Mouse (Mus musculus) neural tube, embryonic 12.5 days (tissue): Measurements from ENCODE around the gene Prdm5. TPM values are rescaled to one million over a fixed set of nuclear protein-coding genes. Genes with fewer than 3 reads are reported as not detected.

Source experiments
- ATAC-seq: fragments of 200-750 bp; cut with Nextera tagmentation; 2 replicates; pipeline ENCODE4 v1.8.0; 2017; ENCODE audit warnings: low read depth, mild to moderate bottlenecking, moderate TSS enrichment, moderate library complexity; ENCODE audit not compliant: low FRiP score
- H3K27ac ChIP-seq: fragments of 300-500 bp; sonication (generic); 2 replicates; pipeline ENCODE4 v1.5.1; 2016
- H3K27me3 ChIP-seq: fragments of 300-500 bp; sonication (generic); replicated peaks from 2 replicates; pipeline ENCODE4 v1.6.1; 2016; ENCODE audit warnings: mild to moderate bottlenecking
- H3K36me3 ChIP-seq: fragments of 300-500 bp; sonication (generic); 2 replicates; pipeline ENCODE4 v1.6.1; 2016; ENCODE audit warnings: mild to moderate bottlenecking
- H3K4me1 ChIP-seq: fragments of 300-500 bp; sonication (generic); 2 replicates; pipeline ENCODE4 v1.6.1; 2016
- H3K4me2 ChIP-seq: fragments of 300-500 bp; sonication (generic); replicated peaks from 2 replicates; pipeline ENCODE4 v1.6.1; 2016; ENCODE audit warnings: mild to moderate bottlenecking
- H3K4me3 ChIP-seq: fragments of 300-500 bp; sonication (generic); 2 replicates; pipeline ENCODE4 v1.5.1; 2016
- H3K9ac ChIP-seq: fragments of 300-500 bp; sonication (generic); 2 replicates; pipeline ENCODE4 v1.6.1; 2016; ENCODE audit warnings: mild to moderate bottlenecking
- H3K9me3 ChIP-seq: fragments of 300-500 bp; sonication (generic); 2 replicates; pipeline ENCODE4 v1.6.1; 2016; ENCODE audit warnings: mild to moderate bottlenecking
- WGBS: fragments of 180-500 bp; shearing (Covaris S2); methylation state at CpG from one replicate; pipeline ENCODE4 v1.1.7; 2016; 5-methylcytosine and 5-hydroxymethylcytosine counted together
- polyA plus RNA-seq: library from polyadenylated mRNA; unstranded; fragments of >200 nt; fragmentation: Nextera tagmentation; extraction: Ambion mirVana; gene quantifications from 2 replicates; pipeline ENCODE4 v1.2.1, GENCODE M21; 2016

Gene Prdm5
- polyA plus RNA-seq: 11.1 and 12.1 TPM in 2 replicates

- WGBS: 5% methylated on average over 56 of the region's 56 CpGs
- peak within 1 kb of the TSS; percentile 64 for H3K4me3 ChIP-seq
- ATAC-seq: peak; percentile 94
- no peaks in the 10 kb centered on the region for H3K27me3 ChIP-seq
- no peaks in the 10 kb centered on the region for H3K9me3 ChIP-seq
- H3K36me3 ChIP-seq: no peaks in the 10 kb centered on the region
- peak within 1 kb of the TSS; percentile 85 for H3K4me2 ChIP-seq
- H3K27ac ChIP-seq: no peak within 1 kb of the TSS; the same call in 1 of the 2 replicates
- H3K9ac ChIP-seq: peak within 1 kb of the TSS; percentile 70
- peaks cover 12% of the 10 kb centered on the region for H3K4me1 ChIP-seq
These were observed at the start of gene Prdm5 for GRCm38 (mm10) chr6:65778861-65779688. Prdm5 (plus strand) TSS chr6:65778988.

- Histone ChIP-seq H3K36me3 (no peaks in the 10 kb centered on the region), H3K4me3 (no peak overlapping the region), H3K27me3 (no peaks in the 10 kb centered on the region), H3K9me3 (no peaks in the 10 kb centered on the region), H3K27ac (no peak overlapping the region), H3K4me2 (no peak overlapping the region), H3K4me1 (no peaks in the 10 kb centered on the region), H3K9ac (no peak overlapping the region)
- no peak for ATAC-seq
- 38% methylated on average over 6 of the region's 8 CpGs for WGBS
These were observed 39.3 kb upstream of the Prdm5 start for GRCm38 (mm10) chr6:65739442-65739841.

GRCm38 (mm10) chr6:65743144-65743870, 35.5 kb upstream of the Prdm5 start:
- peak; percentile 62 for ATAC-seq
- Histone ChIP-seq H3K4me3 (no peak overlapping the region), H3K27ac (no peak overlapping the region), H3K36me3 (no peaks in the 10 kb centered on the region), H3K27me3 (no peaks in the 10 kb centered on the region), H3K4me1 (no peaks in the 10 kb centered on the region), H3K4me2 (no peak overlapping the region), H3K9me3 (peaks cover 8% of the 10 kb centered on the region), H3K9ac (no peak overlapping the region)
- 3% methylated on average over 1 of the region's 1 CpGs for whole genome bisulfite sequencing

- H3K9ac ChIP-seq: no peak overlapping the region
- H3K27me3 ChIP-seq: no peaks in the 10 kb centered on the region
- no peak overlapping the region for H3K4me3 ChIP-seq
- H3K27ac ChIP-seq: no peak overlapping the region
- H3K4me1 ChIP-seq: no peaks in the 10 kb centered on the region
- H3K36me3 ChIP-seq: no peaks in the 10 kb centered on the region
- peaks cover 8% of the 10 kb centered on the region for H3K9me3 ChIP-seq
- no peak overlapping the region for H3K4me2 ChIP-seq
- ATAC-seq: no peak
These were observed 35.0 kb upstream of the Prdm5 start for GRCm38 (mm10) chr6:65743871-65744202.

GRCm38 (mm10) chr6:65758214-65758613, 20.6 kb upstream of the Prdm5 start:
- Histone ChIP-seq H3K27me3 (no peaks in the 10 kb centered on the region), H3K4me3 (no peak overlapping the region), H3K9ac (no peak overlapping the region), H3K4me2 (no peak overlapping the region), H3K27ac (no peak overlapping the region), H3K9me3 (no peaks in the 10 kb centered on the region), H3K36me3 (no peaks in the 10 kb centered on the region), H3K4me1 (no peaks in the 10 kb centered on the region)
- WGBS: 64% methylated on average over 7 of the region's 7 CpGs
- ATAC-seq: no peak

GRCm38 (mm10) chr6:65759174-65759573, 19.6 kb upstream of the Prdm5 start:
- Histone ChIP-seq H3K27ac (no peak overlapping the region), H3K4me1 (no peaks in the 10 kb centered on the region), H3K4me3 (no peak overlapping the region), H3K36me3 (no peaks in the 10 kb centered on the region), H3K9me3 (no peaks in the 10 kb centered on the region), H3K4me2 (no peak overlapping the region), H3K27me3 (no peaks in the 10 kb centered on the region), H3K9ac (no peak overlapping the region)
- ATAC-seq: no peak
- 89% methylated on average over 5 of the region's 5 CpGs for WGBS

- Histone ChIP-seq H3K36me3 (no peaks in the 10 kb centered on the region), H3K27ac (no peak overlapping the region), H3K9ac (no peak overlapping the region), H3K9me3 (no peaks in the 10 kb centered on the region), H3K4me3 (no peak overlapping the region), H3K4me2 (no peak overlapping the region), H3K27me3 (no peaks in the 10 kb centered on the region), H3K4me1 (no peaks in the 10 kb centered on the region)
- 94% methylated on average over 3 of the region's 3 CpGs for WGBS
- ATAC-seq: no peak
These were observed 18.7 kb upstream of the Prdm5 start for GRCm38 (mm10) chr6:65760073-65760472.

- H3K27me3 ChIP-seq: no peaks in the 10 kb centered on the region
- H3K36me3 ChIP-seq: no peaks in the 10 kb centered on the region
- H3K4me3 ChIP-seq: no peak overlapping the region
- H3K27ac ChIP-seq: no peak overlapping the region
- H3K4me1 ChIP-seq: peaks cover 8% of the 10 kb centered on the region; the same call in 1 of the 2 replicates
- H3K9ac ChIP-seq: no peak overlapping the region
- no peak overlapping the region for H3K4me2 ChIP-seq
- WGBS: 47% methylated on average over 2 of the region's 2 CpGs
- H3K9me3 ChIP-seq: no peaks in the 10 kb centered on the region
- no peak for ATAC-seq
These were observed 14.3 kb upstream of the Prdm5 start for GRCm38 (mm10) chr6:65764459-65764858.

GRCm38 (mm10) chr6:65765057-65765456, 13.7 kb upstream of the Prdm5 start:
- Histone ChIP-seq H3K27ac (no peak overlapping the region), H3K4me1 (peaks cover 8% of the 10 kb centered on the region; the same call in 1 of the 2 replicates), H3K9me3 (no peaks in the 10 kb centered on the region), H3K4me3 (no peak overlapping the region), H3K27me3 (no peaks in the 10 kb centered on the region), H3K4me2 (peak overlapping the region; percentile 39), H3K36me3 (no peaks in the 10 kb centered on the region), H3K9ac (no peak overlapping the region)
- ATAC-seq: peak; percentile 89
- WGBS: 4% methylated on average over 8 of the region's 8 CpGs

- Histone ChIP-seq H3K36me3 (no peaks in the 10 kb centered on the region), H3K9ac (no peak overlapping the region), H3K4me1 (peaks cover 8% of the 10 kb centered on the region; the same call in 1 of the 2 replicates), H3K9me3 (no peaks in the 10 kb centered on the region), H3K4me2 (no peak overlapping the region), H3K27me3 (no peaks in the 10 kb centered on the region), H3K4me3 (no peak overlapping the region), H3K27ac (no peak overlapping the region)
- WGBS: 68% methylated on average over 13 of the region's 13 CpGs
- no peak; the same call in 1 of the 2 replicates for ATAC-seq
These were observed 12.9 kb upstream of the Prdm5 start for GRCm38 (mm10) chr6:65765752-65766397.

GRCm38 (mm10) chr6:65767911-65768310, 10.9 kb upstream of the Prdm5 start:
- Histone ChIP-seq H3K36me3 (no peaks in the 10 kb centered on the region), H3K27me3 (no peaks in the 10 kb centered on the region), H3K9ac (no peak overlapping the region), H3K9me3 (no peaks in the 10 kb centered on the region), H3K4me1 (peaks cover 8% of the 10 kb centered on the region; the same call in 1 of the 2 replicates), H3K27ac (no peak overlapping the region), H3K4me3 (no peak overlapping the region), H3K4me2 (no peak overlapping the region)
- 89% methylated on average over 5 of the region's 5 CpGs for WGBS
- no peak for ATAC-seq

GRCm38 (mm10) chr6:65773566-65773965, 5.2 kb upstream of the Prdm5 start:
- H3K36me3 ChIP-seq: no peaks in the 10 kb centered on the region
- no peak for ATAC-seq
- H3K4me2 ChIP-seq: no peak overlapping the region
- no peak overlapping the region for H3K27ac ChIP-seq
- H3K4me1 ChIP-seq: peaks cover 5% of the 10 kb centered on the region; the same call in 1 of the 2 replicates
- no peak overlapping the region for H3K4me3 ChIP-seq
- 95% methylated on average over 4 of the region's 4 CpGs for WGBS
- no peak overlapping the region for H3K9ac ChIP-seq
- H3K9me3 ChIP-seq: no peaks in the 10 kb centered on the region
- H3K27me3 ChIP-seq: no peaks in the 10 kb centered on the region
